Mouse (Mus musculus): ENCODE data around the gene Tceanc2.

- TF ChIP-seq EP300 (IDR thresholded peaks at IDR 0.05; ENCODE audit: low read depth) (peak; percentile 82), CTCF (IDR thresholded peaks at IDR 0.05; ENCODE audit: low read depth) (peak; percentile 59)
Measured at GRCm38 (mm10) chr4:107217574-107217973, 38.7 kb upstream of the Tceanc2 start.

All from liver, postnatal 0 days (tissue).